In the genomic region with DNA sequence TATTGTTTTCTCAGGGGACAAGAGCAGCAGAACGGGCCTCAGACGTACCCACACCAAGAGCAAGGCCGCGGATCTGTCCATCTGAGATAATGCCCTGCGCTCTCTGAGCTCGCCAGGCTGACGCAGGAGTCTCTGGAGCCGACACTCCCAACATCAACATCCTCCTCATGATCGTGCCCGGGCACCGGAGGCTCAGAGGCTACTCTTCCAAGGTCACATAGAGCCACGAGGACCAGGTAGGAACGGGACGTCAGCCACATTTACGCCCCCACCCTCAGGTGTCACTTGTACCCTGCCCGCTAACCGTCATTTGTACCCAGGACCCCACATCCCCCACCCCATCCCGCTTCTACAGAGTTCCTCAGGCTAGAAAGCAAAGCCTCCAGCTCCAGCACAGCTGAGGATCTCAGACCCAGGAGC, we compare ENCODE assay signal across 9 mouse cellular contexts. TPM values are rescaled to one million over a fixed set of nuclear protein-coding genes. Genes with fewer than 3 reads are reported as not detected.
DNase-seq lines count a peak whose midpoint lies in the region; ATAC-seq and TF ChIP-seq lines count a peak whose summit lies in the region.
"Had no signal": no experiment of that assay in that cellular context is flagged by ENCODE, and none has a peak within 500 bp of the region (broad histone marks: within the 10 kb centered on the region; RNA-seq: fewer than 3 reads in every experiment).

No protein-coding gene starts in this region.

- H3K27me3 ChIP-seq in heart, embryonic 14.5 days (ENCODE audit: control insufficient read depth, insufficient read depth, low read length): no peaks in the 10 kb centered on the region
- H3K27me3 ChIP-seq in G1E (ENCODE audit: insufficient read depth, low read length): peaks cover 3% of the 10 kb centered on the region; the same call in 1 of the 2 replicates
- no peaks in the 10 kb centered on the region for H3K27me3 ChIP-seq in megakaryocyte, embryonic 14.5 days (replicated peaks)

- WGBS in heart, embryonic 14.5 days: 0% methylated on average over 18 of the region's 18 CpGs

- peak overlapping the region; percentile 72 to 85 for H3K4me3 ChIP-seq in heart, embryonic 14.5 days (ENCODE audit: control insufficient read depth in 1 of 2, insufficient read depth in 1 of 2, low read depth in 1 of 2, low read length in 2 of 2)
- peak overlapping the region; percentile 80 for H3K4me3 ChIP-seq in G1E (ENCODE audit: low read depth, low read length)
- peak overlapping the region; percentile 92 for H3K4me3 ChIP-seq in megakaryocyte, embryonic 14.5 days (replicated peaks)

- H3K27ac ChIP-seq in heart, embryonic 14.5 days (replicated peaks in 1 of 2; ENCODE audit: control insufficient read depth in 1 of 2, insufficient read depth in 1 of 2, low read depth in 2 of 2, low read length in 2 of 2): peak overlapping the region; percentile 59 to 95

- ATAC-seq in heart, embryonic 14.5 days (ENCODE audit: insufficient number of reproducible peaks, insufficient read depth, low FRiP score, low read depth): peak; percentile 52
- ATAC-seq in G1E (ENCODE audit: extremely low read depth, insufficient number of reproducible peaks, low FRiP score, poor library complexity, severe bottlenecking): peak; percentile 6; the same call in 1 of the 2 replicates
- peak; percentile 78 for ATAC-seq in erythroblast, adult 5-6 weeks (replicated peaks; ENCODE audit: low FRiP score, poor library complexity, severe bottlenecking)

- H3K9me3 ChIP-seq in heart, embryonic 14.5 days (ENCODE audit: control insufficient read depth, low read length): no peaks in the 10 kb centered on the region
- no peaks in the 10 kb centered on the region for H3K9me3 ChIP-seq in G1E (replicated peaks)
- H3K9me3 ChIP-seq in megakaryocyte, embryonic 14.5 days: peaks cover 1% of the 10 kb centered on the region

- peaks cover 11% of the 10 kb centered on the region for H3K36me3 ChIP-seq in heart, embryonic 14.5 days (ENCODE audit: control insufficient read depth, insufficient read depth, low read length)
- peaks cover 35% of the 10 kb centered on the region for H3K36me3 ChIP-seq in G1E (replicated peaks)
- H3K36me3 ChIP-seq in megakaryocyte, embryonic 14.5 days (replicated peaks; ENCODE audit: low read length): peaks cover 36% of the 10 kb centered on the region

- H3K4me1 ChIP-seq in heart, embryonic 14.5 days (ENCODE audit: control insufficient read depth in 2 of 2, insufficient read depth in 2 of 2, low read length in 2 of 2): peaks cover 8 to 15% of the 10 kb centered on the region in 2 experiments
- peaks cover 41% of the 10 kb centered on the region for H3K4me1 ChIP-seq in G1E (ENCODE audit: insufficient read depth, low read depth, low read length)
- H3K4me1 ChIP-seq in megakaryocyte, embryonic 14.5 days: peaks cover 56% of the 10 kb centered on the region

- H3K9ac ChIP-seq in heart, embryonic 14.5 days (ENCODE audit: low read length): peak overlapping the region; percentile 87

- peak overlapping the region; percentile 97 for H3K4me2 ChIP-seq in heart, embryonic 14.5 days (ENCODE audit: low read length)

- DNase-seq in heart, adult 11 months: no peak
- peak; percentile 62 for DNase-seq in G1E (ENCODE audit: low spot score)
- DNase-seq in kidney, postnatal 4 days: peak; percentile 60 to 71
- DNase-seq in retina, embryonic 14.5 days (ENCODE audit: low spot score): no peak
- DNase-seq in thymus, postnatal 0 days (ENCODE audit: low spot score): no peak

- TF ChIP-seq CTCF in G1E (IDR thresholded peaks at IDR 0.05; ENCODE audit: low read depth, low read length): no peak

RNA-seq across cellular contexts. Expression of gene 1700037H04Rik, which starts 0.4 kb away (rescaled TPM):
- 71.0 and 80.3 TPM in 2 replicates for polyA plus RNA-seq in heart, embryonic 14.5 days (2014; fragmentation: Nextera tagmentation; extraction: Ambion mirVana)
- total RNA-seq in G1E (2014; fragmentation: Nextera tagmentation) (81.9 and 98.7 TPM in 2 replicates), G1E (2017) (28.1 and 30.2 TPM in 2 replicates)
- polyA plus RNA-seq in G1E (2012): 155 and 173 TPM in 2 replicates
- total RNA-seq in erythroblast, adult 5-6 weeks (2015; ENCODE audit: low replicate concordance): 77.1 and 92.0 TPM in 2 replicates
- total RNA-seq in erythroblast, adult 5-6 weeks (2017; ENCODE audit: low replicate concordance): 33.9 and 49.3 TPM in 2 replicates
- polyA plus RNA-seq in megakaryocyte, embryonic 14.5 days (2012; ENCODE audit: insufficient read depth, low replicate concordance): 322 and 610 TPM in 2 replicates
- 47.8 and 50.6 TPM in 2 replicates for polyA plus RNA-seq in thymus, postnatal 0 days (2015; fragmentation: Nextera tagmentation; extraction: Ambion mirVana)

RNA-seq across cellular contexts. Expression of gene Cenpb, which starts 20.4 kb away (rescaled TPM):
- polyA plus RNA-seq in heart, embryonic 14.5 days (2014; fragmentation: Nextera tagmentation; extraction: Ambion mirVana): 6.2 and 7.0 TPM in 2 replicates
- 4.5 and 5.6 TPM in 2 replicates for total RNA-seq in G1E (2014; fragmentation: Nextera tagmentation)
- total RNA-seq in G1E (2017): 7.4 and 8.6 TPM in 2 replicates
- polyA plus RNA-seq in G1E (2012): 29.5 and 35.4 TPM in 2 replicates
- total RNA-seq in erythroblast, adult 5-6 weeks (2015; ENCODE audit: low replicate concordance): 0.96 and 3.8 TPM in 2 replicates
- 6.4 and 7.7 TPM in 2 replicates for total RNA-seq in erythroblast, adult 5-6 weeks (2017; ENCODE audit: low replicate concordance)
- polyA plus RNA-seq in megakaryocyte, embryonic 14.5 days (2012; ENCODE audit: insufficient read depth, low replicate concordance): 147 and 259 TPM in 2 replicates
- 5.2 and 7.8 TPM in 2 replicates for polyA plus RNA-seq in thymus, postnatal 0 days (2015; fragmentation: Nextera tagmentation; extraction: Ambion mirVana)

RNA-seq across cellular contexts. Expression of gene Gm11037, which starts 26.2 kb away (rescaled TPM):
- polyA plus RNA-seq in heart, embryonic 14.5 days (2014; fragmentation: Nextera tagmentation; extraction: Ambion mirVana): not detected in 2 replicates
- not detected in 2 replicates for total RNA-seq in G1E (2014; fragmentation: Nextera tagmentation)
- not detected in 2 replicates for total RNA-seq in G1E (2017)
- not detected in 2 replicates for polyA plus RNA-seq in G1E (2012)
- total RNA-seq in erythroblast, adult 5-6 weeks (2015; ENCODE audit: low replicate concordance): not detected in 2 replicates
- total RNA-seq in erythroblast, adult 5-6 weeks (2017; ENCODE audit: low replicate concordance): not detected in 2 replicates
- not detected in 2 replicates for polyA plus RNA-seq in megakaryocyte, embryonic 14.5 days (2012; ENCODE audit: insufficient read depth, low replicate concordance)
- polyA plus RNA-seq in thymus, postnatal 0 days (2015; fragmentation: Nextera tagmentation; extraction: Ambion mirVana): not detected in 2 replicates
- total RNA-seq: adrenal gland, adult 18-20 months had no signal

RNA-seq across cellular contexts. Expression of gene Cdc25b, which starts 27.2 kb away (rescaled TPM):
- 33.1 and 38.9 TPM in 2 replicates for polyA plus RNA-seq in heart, embryonic 14.5 days (2014; fragmentation: Nextera tagmentation; extraction: Ambion mirVana)
- total RNA-seq in G1E (2014; fragmentation: Nextera tagmentation) (14.0 and 85.9 TPM in 2 replicates), G1E (2017) (12.6 and 14.2 TPM in 2 replicates)
- 6.0 and 7.0 TPM in 2 replicates for polyA plus RNA-seq in G1E (2012)
- total RNA-seq in erythroblast, adult 5-6 weeks (2015; ENCODE audit: low replicate concordance): 160 and 210 TPM in 2 replicates
- total RNA-seq in erythroblast, adult 5-6 weeks (2017; ENCODE audit: low replicate concordance): 363 and 459 TPM in 2 replicates
- polyA plus RNA-seq in megakaryocyte, embryonic 14.5 days (2012; ENCODE audit: insufficient read depth, low replicate concordance): 10.8 and 13.1 TPM in 2 replicates
- polyA plus RNA-seq in thymus, postnatal 0 days (2015; fragmentation: Nextera tagmentation; extraction: Ambion mirVana): 48.4 and 58.6 TPM in 2 replicates

RNA-seq across cellular contexts. Expression of gene Spef1, which starts 27.6 kb away (rescaled TPM):
- polyA plus RNA-seq in heart, embryonic 14.5 days (2014; fragmentation: Nextera tagmentation; extraction: Ambion mirVana): 2.0 and 2.4 TPM in 2 replicates
- total RNA-seq in G1E (2014; fragmentation: Nextera tagmentation) (5.6 TPM in 1 of 2 replicates, not detected in the other), G1E (2017) (1.4 and 1.9 TPM in 2 replicates)
- 0.75 and 0.78 TPM in 2 replicates for polyA plus RNA-seq in G1E (2012)
- total RNA-seq in erythroblast, adult 5-6 weeks (2015; ENCODE audit: low replicate concordance): 0.63 TPM in 1 of 2 replicates, not detected in the other
- total RNA-seq in erythroblast, adult 5-6 weeks (2017; ENCODE audit: low replicate concordance): 3.1 and 4.2 TPM in 2 replicates
- 1.5 and 1.7 TPM in 2 replicates for polyA plus RNA-seq in megakaryocyte, embryonic 14.5 days (2012; ENCODE audit: insufficient read depth, low replicate concordance)
- 1.4 and 1.5 TPM in 2 replicates for polyA plus RNA-seq in thymus, postnatal 0 days (2015; fragmentation: Nextera tagmentation; extraction: Ambion mirVana)

Comparison
In these comparisons a context has a peak if more than half of its experiments do, and no peak if none do; other contexts are left out.
1. ATAC-seq: peak in every context shown above with its lines; median percentile 78 in erythroblast, adult 5-6 weeks; 52 in heart, embryonic 14.5 days; 6 in G1E.
2. DNase-seq: peak in G1E (single experiment) and kidney, postnatal 4 days (2 of 2); none in heart, adult 11 months (single experiment), retina, embryonic 14.5 days (single experiment) and thymus, postnatal 0 days (single experiment).
3. Peak in every context shown above with its lines, with median percentiles within 50 percentile points of each other: H3K4me3 ChIP-seq.